Mouse (Mus musculus): ENCODE measurements at regions not wholly inside any gene's neighbourhood (a gene's known extent, or its start where the extent isn't known, plus 50 kb on each side); places are given as distances from the start of the nearest gene placed in this dataset.

GRCm38 (mm10) chr15:62435141-62435680, 1409.8 kb downstream of the Gsdmc2 start:
- TF ChIP-seq CTCF (IDR thresholded peaks at IDR 0.05; ENCODE audit: extremely low read depth, insufficient read depth, insufficient read length, insufficient replicate concordance) (no peak), POLR2A (IDR thresholded peaks at IDR 0.05; ENCODE audit: low read depth, low read length) (no peak)

Data from spleen, adult 2 months (tissue).